Mouse (Mus musculus): ENCODE measurements around the gene Olfr1270. TPM values are rescaled to one million over a fixed set of nuclear protein-coding genes. Genes with fewer than 3 reads are reported as not detected.

Gene Olfr1270
- polyA plus RNA-seq, 1 experiment from 2014 or later, result not detected

Other genes with a start within 250 kb of the Olfr1270 start
- gene Olfr1258, start 225.8 kb downstream of the Olfr1270 start, polyA plus RNA-seq (2014; fragmentation: Nextera tagmentation; extraction: Ambion mirVana), result not detected in 2 replicates
- not detected in 2 replicates for gene Olfr1259, start 204.4 kb downstream of the Olfr1270 start, polyA plus RNA-seq (2014; fragmentation: Nextera tagmentation; extraction: Ambion mirVana)
- gene Olfr1260, start 178.8 kb downstream of the Olfr1270 start, polyA plus RNA-seq (2014; fragmentation: Nextera tagmentation; extraction: Ambion mirVana), result not detected in 2 replicates
- gene Olfr1261, start 161.9 kb downstream of the Olfr1270 start, polyA plus RNA-seq (2014; fragmentation: Nextera tagmentation; extraction: Ambion mirVana), result not detected in 2 replicates
- not detected in 2 replicates for gene Olfr1262, start 152.9 kb downstream of the Olfr1270 start, polyA plus RNA-seq (2014; fragmentation: Nextera tagmentation; extraction: Ambion mirVana)
- gene Olfr1263, start 141.0 kb downstream of the Olfr1270 start, polyA plus RNA-seq (2014; fragmentation: Nextera tagmentation; extraction: Ambion mirVana), result not detected in 2 replicates
- not detected in 2 replicates for gene Olfr1264, start 127.5 kb downstream of the Olfr1270 start, polyA plus RNA-seq (2014; fragmentation: Nextera tagmentation; extraction: Ambion mirVana)
- not detected in 2 replicates for gene Olfr1265, start 117.8 kb downstream of the Olfr1270 start, polyA plus RNA-seq (2014; fragmentation: Nextera tagmentation; extraction: Ambion mirVana)
- gene Olfr140, start 89.5 kb downstream of the Olfr1270 start, polyA plus RNA-seq (2014; fragmentation: Nextera tagmentation; extraction: Ambion mirVana), result not detected in 2 replicates
- gene Olfr1269, start 31.7 kb downstream of the Olfr1270 start, polyA plus RNA-seq (2014; fragmentation: Nextera tagmentation; extraction: Ambion mirVana), result not detected in 2 replicates
- not detected in 2 replicates for gene Olfr32, start 10.8 kb downstream of the Olfr1270 start, polyA plus RNA-seq (2014; fragmentation: Nextera tagmentation; extraction: Ambion mirVana)
- not detected in 2 replicates for gene Olfr1506, start 71.4 kb upstream of the Olfr1270 start, polyA plus RNA-seq (2014; fragmentation: Nextera tagmentation; extraction: Ambion mirVana)
- not detected in 2 replicates for gene Olfr142, start 104.5 kb upstream of the Olfr1270 start, polyA plus RNA-seq (2014; fragmentation: Nextera tagmentation; extraction: Ambion mirVana)
- gene Olfr1271, start 117.9 kb upstream of the Olfr1270 start, polyA plus RNA-seq (2014; fragmentation: Nextera tagmentation; extraction: Ambion mirVana), result not detected in 2 replicates
- not detected in 2 replicates for gene Olfr1272, start 139.8 kb upstream of the Olfr1270 start, polyA plus RNA-seq (2014; fragmentation: Nextera tagmentation; extraction: Ambion mirVana)
- gene Gm13769, start 169.1 kb upstream of the Olfr1270 start, polyA plus RNA-seq (2014; fragmentation: Nextera tagmentation; extraction: Ambion mirVana), result not detected in 2 replicates
- not detected in 2 replicates for gene Olfr1274-ps, start 245.6 kb upstream of the Olfr1270 start, polyA plus RNA-seq (2014; fragmentation: Nextera tagmentation; extraction: Ambion mirVana)